Mouse (Mus musculus): Measurements from ENCODE around the gene Parp4.

- TF ChIP-seq CTCF (IDR thresholded peaks at IDR 0.05; ENCODE audit: control insufficient read depth, insufficient read depth, low read length): no peak
- no peak for TF ChIP-seq POLR2A (IDR thresholded peaks at IDR 0.05; ENCODE audit: borderline replicate concordance, control insufficient read depth, low read depth, low read length)
Measured at GRCm38 (mm10) chr14:56628336-56628735, 52.9 kb downstream of the Parp4 start.
